Mouse (Mus musculus) heart, postnatal 10 days (tissue): ENCODE measurements around the gene Emcn. TPM values are rescaled to one million over a fixed set of nuclear protein-coding genes. Genes with fewer than 3 reads are reported as not detected.
A peak's percentile ranks its signal among the peaks of the same experiment; 100 is the strongest.

Source experiments
- DNase-seq, 2 experiments: peaks; one replicate each; pipeline ENCODE4 v3.0.0; 2021
- intact Hi-C: fragments of 180-260 bp; cut with DNase I; formaldehyde crosslinking; loops from one replicate; pipeline ENCODE4 v1.15.1; 2025
- total RNA-seq, 2 experiments: library from RNA; stranded (reverse); gene quantifications; 2 replicates each; pipeline ENCODE4 v1.2.3; 2021

The Emcn gene
- total RNA-seq, 2 experiments from 2014 or later, result 57.7 to 74.5 TPM

DNA sequence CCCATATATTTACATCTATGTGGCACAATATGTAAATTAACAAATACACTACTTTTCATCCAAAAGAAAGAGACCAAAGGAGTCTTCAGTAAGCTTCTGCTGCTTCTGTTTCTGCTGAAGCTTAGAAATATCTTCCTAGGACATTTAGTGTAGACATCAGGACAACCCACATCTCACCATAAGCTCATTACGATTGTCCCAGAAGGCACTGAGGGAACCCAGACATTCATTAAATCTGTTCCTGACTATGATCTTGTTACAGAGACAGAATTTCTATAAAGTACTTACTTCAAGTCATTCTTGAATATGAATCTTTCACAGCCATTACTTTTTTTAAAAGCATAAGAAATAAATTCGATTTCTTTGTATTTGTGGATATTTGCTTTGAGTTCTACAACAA, 41.4 kb downstream of the Emcn start:
- intact Hi-C loops, result no loop called here
- no peak for DNase-seq

DNA sequence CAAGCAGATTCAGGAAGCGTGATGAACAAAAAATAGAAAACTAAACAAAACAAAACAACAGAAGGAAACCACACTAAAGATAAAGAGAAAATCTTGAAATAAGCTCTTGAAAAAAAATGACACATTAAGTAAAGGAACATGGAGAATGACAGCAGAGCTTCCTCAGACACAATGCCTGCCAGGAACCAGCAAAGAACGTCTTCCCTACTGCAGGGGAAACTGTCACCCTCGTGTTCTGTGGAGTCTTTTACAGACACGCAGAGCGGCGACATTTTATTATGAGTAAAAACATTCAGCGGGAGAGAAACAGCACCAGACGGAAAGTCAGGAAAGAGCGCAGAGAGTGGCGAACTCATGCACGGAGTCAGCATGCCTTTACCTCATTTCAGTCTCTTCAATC, 54.7 kb downstream of the Emcn start:
- DNase-seq, result no peak
- intact Hi-C loops, result loop anchor here (10.0 kb wide), 1 partner anchor 51 kb away; the partner anchor contains the start of gene Emcn

DNA sequence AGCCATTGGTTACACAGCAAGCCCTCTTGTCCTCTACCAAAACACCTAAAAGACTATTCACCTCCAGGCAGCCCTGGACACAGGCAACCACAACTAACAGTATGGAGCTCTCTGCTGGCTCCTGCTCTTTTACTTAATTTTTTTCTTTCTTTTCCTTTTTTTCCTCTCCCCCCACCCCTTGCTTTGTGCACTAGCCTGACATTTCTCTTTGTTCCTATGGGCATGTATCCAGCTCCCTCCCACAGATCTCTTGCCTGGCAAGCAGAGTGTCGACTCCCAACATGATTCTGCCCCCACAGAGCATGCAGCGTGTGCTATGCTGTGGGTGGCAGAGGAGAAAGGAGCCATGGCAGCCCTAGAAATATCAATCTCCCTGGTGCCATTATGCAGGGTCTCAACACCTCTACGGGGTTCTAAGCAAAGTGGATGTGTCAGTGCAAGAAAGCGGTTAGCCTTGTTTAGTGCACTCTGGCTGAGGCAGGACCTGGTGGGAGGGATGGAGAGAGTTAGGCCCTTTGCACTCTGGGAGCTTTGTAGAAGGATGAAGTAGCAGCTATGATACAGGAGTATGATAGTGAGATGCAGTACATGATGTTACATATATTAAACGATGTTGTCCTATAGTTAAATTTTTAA, 74.7 kb downstream of the Emcn start:
- intact Hi-C loops, result loop anchor here (2.0 kb wide), 1 partner anchor 269 kb away; no protein-coding TSS in a partner anchor
- DNase-seq, result peak; percentile 6 to 20

- intact Hi-C loops, result loop anchor here (1.0 to 2.0 kb wide), 3 partner anchors 268 to 1532 kb away; no protein-coding TSS in a partner anchor
- peak; percentile 10 to 43 for DNase-seq
These were observed 77.8 kb downstream of the Emcn start for GRCm38 (mm10) chr3:137418636-137419035.

DNA sequence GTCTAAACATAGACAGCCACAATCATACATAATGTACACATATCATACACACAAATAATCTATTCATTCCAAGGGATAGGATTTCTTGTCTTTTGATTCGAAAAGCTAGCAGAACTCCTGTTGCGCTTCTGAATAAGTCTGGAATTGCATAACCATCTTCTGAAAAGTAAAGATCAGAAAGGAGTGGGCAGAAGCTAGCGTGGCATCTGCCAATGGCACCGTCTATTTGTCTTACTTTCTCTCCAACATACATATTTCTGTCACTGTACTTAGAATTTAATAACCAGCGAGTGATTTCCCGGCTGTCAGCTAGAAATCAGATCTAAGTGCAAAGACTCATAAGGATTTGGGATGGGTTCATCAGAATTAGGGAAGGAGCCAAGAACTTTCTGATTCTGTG, 88.6 kb downstream of the Emcn start:
- intact Hi-C loops, result no loop called here
- DNase-seq, result no peak

DNA sequence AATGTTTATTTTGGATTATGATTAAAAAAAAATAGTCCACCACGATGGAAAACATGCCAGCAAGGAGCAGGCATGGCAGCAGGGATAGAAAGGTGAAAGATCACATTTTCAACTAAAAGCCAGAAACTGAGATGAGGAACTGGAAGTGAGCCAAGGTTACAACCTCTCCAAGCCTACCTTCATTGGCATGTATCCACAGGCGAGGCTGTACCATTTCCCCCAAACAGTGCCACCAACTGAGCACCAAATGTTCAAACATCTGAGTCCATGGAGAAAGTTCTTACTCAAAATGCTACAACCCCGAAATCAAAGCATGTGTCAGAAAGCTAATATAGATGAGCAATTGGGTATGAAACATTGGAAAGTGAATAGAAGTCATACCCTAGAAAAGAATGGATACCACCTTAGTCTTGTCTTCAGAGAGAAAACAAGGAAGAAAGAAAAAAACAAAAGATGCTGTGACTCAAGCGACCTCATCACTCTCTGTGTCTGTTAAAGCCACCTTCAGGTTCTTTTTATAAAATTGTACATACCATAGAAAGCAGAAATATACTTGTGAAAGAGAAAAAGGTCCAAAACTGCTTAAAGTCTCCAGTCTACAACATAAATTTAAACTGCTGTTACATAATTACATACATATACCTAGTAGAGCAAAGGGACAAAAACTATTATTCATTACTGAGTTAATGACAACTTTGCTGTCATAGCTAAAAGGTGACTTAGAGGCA, 124.2 kb downstream of the Emcn start:
- no peak for DNase-seq
- intact Hi-C loops, result no loop called here

GRCm38 (mm10) chr3:137465953-137466352, 125.1 kb downstream of the Emcn start:
- intact Hi-C loops, result no loop called here
- DNase-seq, result no peak

GRCm38 (mm10) chr3:137466766-137467165, 125.9 kb downstream of the Emcn start:
- intact Hi-C loops, result no loop called here
- no peak for DNase-seq

GRCm38 (mm10) chr3:137467386-137467785, 126.5 kb downstream of the Emcn start:
- DNase-seq, result no peak
- intact Hi-C loops, result no loop called here

GRCm38 (mm10) chr3:137472145-137472544, 131.3 kb downstream of the Emcn start:
- no peak for DNase-seq
- intact Hi-C loops, result no loop called here

GRCm38 (mm10) chr3:137479761-137480339, 139.0 kb downstream of the Emcn start:
- DNase-seq, result no peak
- intact Hi-C loops, result no loop called here

- DNase-seq, result no peak
- intact Hi-C loops, result no loop called here
These were observed 140.3 kb downstream of the Emcn start for GRCm38 (mm10) chr3:137481157-137481556.
